Comparison of ENCODE assay signal across 19 mouse cellular contexts in genomic region chr16:13414566-13414965, GRCm38 (mm10).
DNase-seq lines count a peak whose midpoint lies in the region; TF ChIP-seq lines count a peak whose summit lies in the region.
"Had no signal": no experiment of that assay in that cellular context is flagged by ENCODE, and none has a peak within 500 bp of the region (broad histone marks: within the 10 kb centered on the region; RNA-seq: fewer than 3 reads in every experiment).

No protein-coding gene starts in this region.

- peak; percentile 64 for DNase-seq in gastrocnemius, adult 2 months
- no peak for DNase-seq in gastrocnemius, postnatal 14 days
- DNase-seq in heart, postnatal 10 days = peak; percentile 15 to 24
- DNase-seq in heart, postnatal 4 days = no peak
- peak; percentile 18 to 34 for DNase-seq in heart, postnatal 36 days
- DNase-seq in spleen, postnatal 4 days (ENCODE audit: low spot score in 2 of 2) = no peak
- DNase-seq: adrenal gland, adult 8-10 months; cerebellum, adult 18-20 months; kidney, adult 9 months; kidney, postnatal 4 days; liver; retina, postnatal 1 day; right cerebral cortex, postnatal 4 days; thymus, postnatal 4 days had no signal

- intact Hi-C loops in gastrocnemius, adult 2 months (cut with DNase I) = no loop called here
- intact Hi-C loops in gastrocnemius, postnatal 14 days (cut with DNase I; ENCODE audit: low total_unique reads) = no loop called here
- intact Hi-C loops in heart, postnatal 10 days (cut with DNase I) = no loop called here
- intact Hi-C loops in heart, postnatal 36 days (cut with DNase I) = no loop called here

- peak overlapping the region; percentile 82 for H3K27ac ChIP-seq in gastrocnemius, adult 2 months
- H3K27ac ChIP-seq: forebrain, embryonic 15.5 days; lung, embryonic 15.5 days; midbrain, embryonic 15.5 days had no signal

- H3K79me2 ChIP-seq in C2C12 (ENCODE audit: control insufficient read depth, insufficient read depth) = no peaks in the 10 kb centered on the region

- no peaks in the 10 kb centered on the region for H3K27me3 ChIP-seq in C2C12 (ENCODE audit: control insufficient read depth, insufficient read depth, insufficient read length)
- H3K27me3 ChIP-seq: forebrain, embryonic 15.5 days; lung, embryonic 15.5 days; midbrain, embryonic 15.5 days had no signal

- no peak overlapping the region for H3K4me3 ChIP-seq in gastrocnemius, adult 2 months
- H3K4me3 ChIP-seq in C2C12 (ENCODE audit: insufficient read depth, poor library complexity, severe bottlenecking) = no peak overlapping the region
- H3K4me3 ChIP-seq: erythroblast, embryonic 14.5 days; forebrain, embryonic 15.5 days; lung, embryonic 15.5 days; midbrain, embryonic 15.5 days had no signal

- peaks cover 35% of the 10 kb centered on the region for H3K36me3 ChIP-seq in C2C12 (ENCODE audit: control insufficient read depth, insufficient read depth)

- no peak for TF ChIP-seq CTCF in gastrocnemius, adult 2 months (IDR thresholded peaks at IDR 0.05)
- TF ChIP-seq CTCF in C2C12 (IDR thresholded peaks at IDR 0.05; ENCODE audit: control insufficient read depth, insufficient read depth, insufficient read length) = no peak

- no peak overlapping the region for H3ac ChIP-seq in C2C12 (ENCODE audit: control insufficient read depth, insufficient read length, low read depth)

- H3K79me3 ChIP-seq in C2C12 (ENCODE audit: low read depth) = no peaks in the 10 kb centered on the region

TF ChIP-seq in C2C12, 6 proteins besides CTCF, POLR2A, EP300 and RAD21:
- TF ChIP-seq MYOG (IDR thresholded peaks at IDR 0.05; ENCODE audit: control insufficient read depth, extremely low read depth, insufficient read length) = no peak
- no peak for TF ChIP-seq CEBPB (IDR thresholded peaks at IDR 0.05; ENCODE audit: low read depth)
- peak; percentile 38 for TF ChIP-seq USF1 (IDR thresholded peaks at IDR 0.05; ENCODE audit: low read depth)
- peak; percentile 46 for TF ChIP-seq MAX (IDR thresholded peaks at IDR 0.05)

Comparison
In these comparisons a context has a peak if more than half of its experiments do, and no peak if none do; other contexts are left out.
1. DNase-seq: peak in gastrocnemius, adult 2 months (single experiment), heart, postnatal 10 days (2 of 2) and heart, postnatal 36 days (2 of 2); none in gastrocnemius, postnatal 14 days (single experiment), heart, postnatal 4 days (single experiment) and spleen, postnatal 4 days (0 of 2).